Mouse (Mus musculus) CH12.LX (cell line): ENCODE measurements at regions not wholly inside any gene's neighbourhood (a gene's known extent, or its start where the extent isn't known, plus 50 kb on each side); places are given as distances from the start of the nearest gene placed in this dataset.

Source experiments
- CHD2 ChIP-seq: IDR thresholded peaks from 2 replicates; pipeline ENCODE4 v1.6.1; 2011; ENCODE audit warnings: low read length, improper control_type of control experiment
- CTCF ChIP-seq, 2 experiments: IDR thresholded peaks in 1 of 2; conservative IDR thresholded peaks in 1 of 2; 2 replicates each; pipeline ENCODE4 v1.5.1; 2011 to 2012; ENCODE audit warnings: low read depth in 2 of 2, low read length in 2 of 2, improper control_type of control experiment in 1 of 2, inconsistent platforms in 1 of 2, mild to moderate bottlenecking in 1 of 2, moderate library complexity in 1 of 2
- NRF1 ChIP-seq: IDR thresholded peaks from 2 replicates; pipeline ENCODE4 v1.6.1; 2014; ENCODE audit warnings: low read depth, mild to moderate bottlenecking, inconsistent platforms, low read length, improper control_type of control experiment, moderate library complexity
- POLR2A ChIP-seq: IDR thresholded peaks from 2 replicates; pipeline ENCODE4 v1.6.1; 2011; ENCODE audit warnings: low read depth, mild to moderate bottlenecking, improper control_type of control experiment, low read length
- ZC3H11A ChIP-seq: IDR thresholded peaks from 2 replicates; pipeline ENCODE4 v1.6.1; 2012; ENCODE audit warnings: low read depth, mild to moderate bottlenecking, inconsistent platforms, low read length, improper control_type of control experiment

DNA sequence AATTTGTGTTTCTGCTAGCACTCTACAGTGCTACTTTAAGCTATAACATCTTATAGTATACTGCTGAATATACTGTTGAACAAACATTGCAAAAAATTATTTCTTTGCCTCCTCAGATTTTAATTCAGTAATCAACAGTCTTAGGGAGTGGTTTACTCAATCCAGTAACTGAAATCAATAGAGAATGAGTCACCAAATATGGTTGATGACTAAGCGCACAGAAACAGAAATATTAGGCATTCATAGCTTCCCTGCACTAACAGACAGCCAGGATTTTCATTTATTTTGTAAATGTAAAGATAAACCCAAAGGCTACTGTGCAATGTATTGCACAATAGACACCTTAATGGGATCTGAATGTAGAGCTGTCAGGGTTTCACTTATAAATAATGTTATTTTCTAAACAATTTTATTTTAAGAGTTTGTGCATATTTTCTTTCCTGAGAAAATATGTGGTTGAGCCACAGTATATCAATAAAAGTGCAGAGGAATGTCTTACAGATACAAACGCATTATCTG lies 738.3 kb upstream of the Man1a start:
- TF ChIP-seq ZC3H11A: no peak
- no peak for TF ChIP-seq CTCF (conservative IDR thresholded peaks at IDR 0.05 in 1 of 2, IDR thresholded peaks at IDR 0.05 in 1 of 2; ENCODE audit: low read depth in 2 of 2, low read length in 2 of 2)
- no peak for TF ChIP-seq CHD2
- TF ChIP-seq POLR2A: no peak
- TF ChIP-seq NRF1: no peak
